Mouse (Mus musculus): ENCODE results near the gene Mapk1.
A peak's percentile ranks its signal among the peaks of the same experiment; 100 is the strongest.

Mapk1 gene

DNA sequence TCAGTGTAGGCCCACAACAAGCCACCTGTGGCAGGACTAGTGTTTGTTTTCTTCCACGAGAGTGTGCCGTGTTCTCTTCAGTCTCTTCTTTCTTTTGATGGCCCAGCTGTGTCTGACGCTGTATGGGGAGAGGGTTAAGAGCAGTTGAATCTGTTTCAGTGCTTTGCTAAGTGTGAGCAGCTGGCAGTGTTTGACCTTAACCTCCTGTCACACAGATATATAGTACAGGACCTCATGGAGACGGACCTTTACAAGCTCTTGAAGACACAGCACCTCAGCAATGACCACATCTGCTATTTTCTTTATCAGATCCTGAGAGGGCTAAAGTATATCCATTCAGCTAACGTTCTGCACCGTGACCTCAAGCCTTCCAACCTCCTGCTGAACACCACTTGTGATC is 34.9 kb downstream of the Mapk1 start:
- no peak for DNase-seq

DNA sequence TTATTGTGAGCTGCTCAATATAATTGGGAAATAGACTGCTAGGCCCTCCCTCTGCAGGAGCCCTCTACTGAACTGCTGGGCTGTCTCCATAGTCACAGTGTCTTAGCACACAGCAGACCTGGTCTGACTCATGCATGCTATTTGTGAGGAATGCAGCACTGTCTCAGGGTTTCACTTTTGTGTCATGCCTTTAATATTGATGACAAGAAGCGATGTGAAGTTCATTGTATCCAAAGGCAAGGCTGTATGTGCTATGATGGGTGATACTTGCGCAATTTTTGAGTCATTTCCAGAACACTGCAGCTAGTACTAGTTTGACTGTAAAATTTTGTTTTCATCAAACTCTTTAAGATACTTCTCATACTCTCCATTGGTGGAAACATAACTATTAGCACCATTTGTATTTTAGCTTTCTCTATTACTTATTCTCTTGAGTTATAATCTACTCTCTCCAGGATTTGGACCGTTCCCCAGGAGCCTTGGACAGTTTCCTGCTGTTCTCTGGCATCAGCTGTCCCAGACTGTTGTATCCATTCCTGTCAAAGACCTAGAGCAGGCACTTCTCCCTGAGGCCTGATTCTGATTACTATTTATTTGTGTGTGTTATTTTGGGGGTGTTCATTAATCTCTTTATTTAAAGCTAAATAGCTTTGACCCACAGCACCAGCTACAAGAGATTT is 41.4 kb downstream of the Mapk1 start:
- peak; percentile 29 for DNase-seq

DNA sequence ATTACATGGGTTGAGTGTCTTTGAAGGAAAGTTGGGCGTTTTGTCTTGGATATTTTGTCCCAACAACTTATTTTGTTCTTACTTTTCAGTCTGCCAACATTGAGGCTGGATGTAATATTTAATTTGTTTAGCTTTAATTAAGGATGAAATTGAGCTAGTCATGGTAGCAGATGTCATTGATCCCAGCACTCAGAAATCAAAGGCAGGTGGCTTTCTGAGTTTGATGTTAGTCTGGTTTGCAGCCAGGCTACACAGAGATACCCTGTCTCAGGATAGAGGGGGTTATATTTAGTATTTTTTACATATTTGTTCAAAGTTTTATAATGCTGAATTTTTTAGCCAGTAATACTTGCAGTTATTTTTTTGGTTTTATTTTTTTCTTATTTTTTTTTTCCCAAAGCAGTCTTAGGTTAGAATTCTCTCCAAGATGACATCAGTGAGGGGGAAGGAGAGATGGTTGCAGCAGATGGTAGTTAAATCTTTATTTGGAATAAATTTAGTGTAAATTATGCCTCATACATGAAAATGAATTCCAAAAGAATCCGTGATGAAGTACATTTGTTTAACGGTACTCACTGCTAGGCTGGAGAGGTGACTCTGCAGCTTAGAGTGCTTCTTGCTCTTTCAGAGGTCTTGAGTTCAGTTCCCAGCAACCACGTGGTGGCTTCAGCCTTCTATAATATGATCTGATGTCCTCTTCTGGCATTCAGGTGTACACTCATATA is 47.0 kb downstream of the Mapk1 start:
- DNase-seq = no peak

DNA sequence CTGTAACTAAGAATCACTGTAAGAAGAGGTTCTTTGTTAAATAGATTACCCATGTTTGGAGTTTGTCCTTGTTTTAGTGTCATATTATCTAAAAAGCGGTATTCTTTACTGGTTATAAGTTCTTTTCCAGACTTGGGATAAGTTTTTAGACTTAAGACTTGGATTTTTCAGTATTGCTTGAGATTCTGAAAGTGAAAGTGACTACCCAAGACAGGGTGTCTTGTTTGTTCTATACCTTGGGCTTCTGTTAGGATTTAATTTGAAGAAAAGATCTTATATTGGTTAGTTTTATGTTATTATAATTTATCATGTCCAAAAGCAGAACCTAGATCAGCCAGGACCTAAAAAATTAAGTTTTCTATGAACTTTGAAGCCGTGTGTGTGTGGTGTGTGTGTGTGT is 50.6 kb downstream of the Mapk1 start:
- no peak for DNase-seq

GRCm38 (mm10) chr16:17040716-17041115 is 57.5 kb downstream of the Mapk1 start:
- no peak for DNase-seq

DNA sequence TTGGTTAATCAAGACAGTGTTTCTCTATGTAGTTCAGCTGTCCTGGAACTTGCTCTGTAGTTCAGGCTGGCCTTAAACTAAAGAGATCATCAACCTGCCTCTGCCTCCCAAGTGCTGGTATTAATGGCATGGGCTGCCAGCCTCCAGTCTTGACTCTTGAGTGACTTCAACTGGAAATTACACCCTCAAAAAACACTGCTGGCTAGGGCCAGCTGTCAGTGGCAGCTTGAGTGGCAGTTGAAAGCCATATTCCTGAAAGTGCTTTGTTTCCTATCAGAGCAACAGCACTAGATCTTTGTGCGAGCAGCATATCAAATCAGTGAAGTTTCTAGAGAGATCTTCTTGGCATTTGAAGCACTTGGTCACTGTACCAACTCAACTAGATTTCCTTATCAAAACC is 58.2 kb downstream of the Mapk1 start:
- DNase-seq = no peak

- DNase-seq = peak; percentile 35
These were observed 61.1 kb downstream of the Mapk1 start for GRCm38 (mm10) chr16:17044320-17044719.

DNA sequence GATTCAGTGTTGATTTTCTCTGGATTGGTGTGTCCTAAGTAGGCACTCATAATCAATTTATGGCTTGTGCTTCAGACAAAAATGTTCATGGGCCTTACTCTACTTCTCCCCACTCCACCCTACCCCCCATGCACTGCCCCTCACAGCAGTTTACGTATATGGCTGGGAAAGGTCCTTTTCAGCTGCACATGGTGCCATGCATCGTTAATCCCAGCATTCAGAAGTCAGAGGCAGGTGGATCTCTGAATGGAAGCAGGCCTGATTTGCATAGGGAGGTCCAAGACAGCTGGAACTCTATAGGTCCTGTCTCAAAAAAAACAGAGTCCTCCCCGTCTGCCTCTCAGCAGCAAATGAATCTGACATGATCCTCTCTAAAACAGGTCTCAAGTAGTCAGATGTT is 62.1 kb downstream of the Mapk1 start:
- no peak for DNase-seq

DNA sequence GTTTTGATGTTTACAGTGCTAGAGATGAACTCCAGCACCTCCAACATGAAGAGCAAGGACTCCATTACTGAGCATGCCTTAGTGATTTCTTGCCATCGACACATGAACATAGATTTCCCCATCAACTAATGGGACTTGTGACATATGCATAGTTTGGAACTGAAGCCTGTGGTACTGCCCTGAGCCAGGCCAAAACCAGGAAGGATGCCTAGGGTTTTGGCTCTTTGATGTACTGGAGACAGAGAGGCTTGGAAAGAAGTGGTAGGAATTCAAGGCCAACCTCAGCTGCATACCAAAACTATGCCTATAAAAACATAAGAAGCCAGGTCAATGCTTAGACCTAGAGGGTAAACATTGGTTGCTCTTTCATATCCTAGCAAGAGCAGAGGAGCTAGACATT is 66.7 kb downstream of the Mapk1 start:
- DNase-seq = no peak

DNA sequence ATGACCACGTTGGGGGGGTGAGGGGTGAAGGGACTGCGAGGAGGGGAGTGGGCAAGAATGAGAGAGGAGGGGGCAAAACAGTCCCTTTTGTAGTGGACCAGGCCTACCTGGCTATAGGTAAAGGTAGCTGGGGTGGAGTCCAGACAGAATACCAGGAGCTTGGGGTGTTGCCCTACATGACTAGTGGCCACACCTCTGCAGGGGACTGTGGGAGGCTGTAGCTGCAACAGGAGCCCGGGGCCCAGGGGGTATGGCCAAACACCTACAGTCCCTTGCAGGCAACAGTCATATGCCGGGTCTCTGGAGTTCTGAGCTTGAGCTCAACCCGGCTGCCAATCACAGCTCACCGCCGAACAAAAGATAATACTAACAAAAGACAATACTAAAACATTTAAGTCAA is 68.9 kb downstream of the Mapk1 start:
- DNase-seq = no peak

- DNase-seq = no peak
These were observed 70.7 kb downstream of the Mapk1 start for GRCm38 (mm10) chr16:17053903-17054302.

DNA sequence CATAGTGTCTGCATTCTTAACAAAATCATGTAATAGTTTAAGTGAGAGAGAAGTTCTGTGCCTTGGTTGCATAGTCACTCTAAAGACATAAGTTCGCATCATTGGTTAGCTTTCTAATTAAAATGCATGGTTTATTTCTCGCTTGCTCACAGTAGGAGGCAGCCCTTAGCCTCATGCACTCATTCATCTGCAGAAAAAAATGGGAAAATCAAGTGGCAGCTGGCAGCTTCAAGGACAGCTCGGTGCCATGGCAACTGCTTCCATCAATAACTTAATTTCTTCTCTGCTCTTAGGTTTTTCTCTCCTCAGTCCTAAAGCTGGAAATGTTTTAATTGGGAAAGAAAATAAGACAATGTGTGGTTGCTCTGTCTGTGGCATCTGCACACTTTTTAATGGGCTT is 72.4 kb downstream of the Mapk1 start:
- DNase-seq = no peak

DNA sequence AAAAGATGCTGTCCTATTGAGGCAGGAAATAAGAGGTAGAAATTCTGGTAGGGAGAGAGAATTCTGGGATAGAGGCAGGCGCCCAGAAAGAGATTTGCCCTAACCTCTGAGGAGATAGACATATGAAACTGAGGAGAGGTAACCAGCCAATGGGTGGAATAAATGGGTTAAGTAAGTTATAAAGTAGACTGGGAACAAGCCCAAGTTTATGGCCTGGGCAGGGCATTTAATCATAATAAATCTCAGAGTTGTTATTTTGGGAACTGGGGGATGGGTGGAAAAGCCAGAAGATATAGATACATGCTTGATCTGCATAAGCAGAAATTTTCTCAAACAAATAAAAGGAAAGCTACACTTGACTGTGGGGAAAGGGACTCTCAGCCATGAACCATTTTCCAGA is 79.2 kb downstream of the Mapk1 start:
- no peak for DNase-seq

DNA sequence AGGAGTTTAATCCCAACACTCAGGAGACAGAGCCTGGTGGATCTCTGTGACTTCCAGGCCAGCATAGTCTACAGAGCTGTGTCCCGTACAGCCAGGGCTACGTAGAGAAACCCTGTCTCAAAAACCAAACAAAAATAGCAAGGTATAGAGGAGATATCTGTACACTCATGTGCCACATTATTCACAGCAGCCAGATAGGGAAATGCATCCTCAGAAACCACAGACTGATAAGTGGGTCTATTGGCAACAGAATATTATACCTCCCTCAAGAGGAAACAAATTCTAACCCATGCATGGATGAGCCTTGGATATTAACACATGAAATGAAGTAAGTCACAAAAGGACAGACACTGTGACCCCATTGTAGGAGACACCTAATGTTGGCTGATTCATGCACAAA is 84.4 kb downstream of the Mapk1 start:
- DNase-seq = no peak

- DNase-seq = peak; percentile 80
These were observed 86.6 kb downstream of the Mapk1 start, which contains the start of gene Ypel1 for GRCm38 (mm10) chr16:17069511-17070443. Gene Ypel1 (plus strand): TSS chr16:17069696.

DNA sequence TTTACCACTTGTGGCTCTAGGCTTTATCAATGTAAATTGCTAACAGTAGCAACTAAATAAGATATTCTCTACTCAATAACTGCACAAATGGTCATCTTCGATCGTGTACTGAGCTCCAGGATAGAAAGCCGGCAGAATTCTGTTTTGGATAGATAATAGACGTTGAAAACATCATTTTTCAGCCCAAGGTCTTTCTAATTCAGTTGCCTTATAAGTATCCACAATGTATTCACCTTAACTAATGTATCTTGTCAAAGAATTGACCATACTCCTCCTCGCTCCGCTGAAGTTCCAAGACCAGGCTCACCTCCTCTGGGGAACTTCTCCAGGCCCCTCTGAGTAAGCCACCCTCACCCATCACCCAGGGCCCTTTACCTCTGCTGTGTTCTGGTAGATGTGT is 87.5 kb downstream of the Mapk1 start:
- no peak for DNase-seq

GRCm38 (mm10) chr16:17073000-17073399 is 89.8 kb downstream of the Mapk1 start:
- DNase-seq = no peak

- DNase-seq = no peak
These were observed 93.1 kb downstream of the Mapk1 start for GRCm38 (mm10) chr16:17076301-17076700.

DNA sequence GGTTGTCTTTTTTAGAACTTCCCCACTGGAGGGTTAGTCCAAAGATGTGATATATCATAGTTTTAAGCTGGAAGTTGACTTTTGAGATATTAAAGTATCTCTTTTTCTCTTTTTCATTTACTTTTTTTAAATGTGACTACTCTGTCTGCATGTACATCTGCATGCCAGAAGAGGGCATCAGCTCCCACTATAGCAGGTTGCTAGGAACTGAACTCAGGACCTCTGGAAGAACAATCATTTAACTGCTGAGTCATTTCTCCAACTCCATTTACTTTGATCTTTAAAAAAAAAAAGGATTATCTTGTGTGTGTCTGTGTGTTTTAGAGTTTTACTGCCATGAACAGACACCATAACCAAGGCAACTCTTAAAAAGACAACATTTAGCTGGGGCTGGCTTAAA is 93.7 kb downstream of the Mapk1 start:
- DNase-seq = no peak

DNA sequence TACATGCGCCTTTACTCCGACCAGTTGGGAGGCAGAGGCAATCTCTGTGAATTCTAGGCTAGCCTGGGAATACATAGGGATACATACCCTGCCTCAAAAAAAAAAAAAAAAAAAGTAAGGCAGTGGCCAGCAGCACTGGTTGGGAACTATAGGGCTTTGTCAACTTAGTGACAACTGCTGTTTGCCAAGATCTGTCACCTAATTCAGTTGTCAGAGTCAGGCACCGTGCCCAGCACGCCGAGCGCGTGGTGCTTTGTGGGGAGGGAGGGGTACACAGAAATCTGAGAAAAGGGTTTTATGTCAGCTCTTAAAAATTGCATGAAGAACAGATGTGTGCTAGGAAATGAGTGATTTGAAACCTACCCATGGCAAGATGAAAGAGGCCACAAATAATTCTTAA is 94.9 kb downstream of the Mapk1 start:
- no peak for DNase-seq

DNA sequence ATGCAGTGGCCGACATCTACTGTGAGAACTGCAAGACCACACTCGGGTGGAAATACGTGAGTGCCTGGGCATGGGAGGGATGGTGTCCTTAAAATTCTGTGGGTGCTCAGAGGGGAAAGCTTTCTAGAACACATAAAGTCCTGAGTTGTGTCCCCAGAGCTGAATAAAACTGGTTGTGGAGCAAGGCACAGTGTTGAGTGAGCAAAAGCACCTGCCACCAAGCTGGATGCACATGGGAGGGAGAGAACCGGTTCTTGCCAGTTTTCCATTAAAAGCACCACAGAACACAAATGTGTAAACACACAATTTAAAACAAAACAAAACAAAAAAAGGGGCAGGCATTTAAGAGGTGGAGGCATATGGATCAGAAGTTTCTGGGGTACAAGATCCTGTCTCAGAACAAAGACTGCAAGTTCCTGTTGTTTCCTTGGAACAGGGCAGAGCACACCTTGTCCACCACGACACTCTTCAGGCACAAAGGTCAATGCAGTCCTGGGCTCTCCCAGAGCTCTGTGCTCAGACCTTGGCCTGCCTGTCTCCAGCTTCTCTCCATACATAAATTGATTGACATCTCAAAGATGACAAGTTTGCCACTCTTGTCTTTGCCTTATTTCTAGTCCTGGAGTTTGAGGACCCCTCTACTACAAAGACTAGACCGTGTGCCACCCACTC is 99.1 kb downstream of the Mapk1 start:
- no peak for DNase-seq

GRCm38 (mm10) chr16:17085636-17086035 is 102.5 kb downstream of the Mapk1 start:
- no peak for DNase-seq

DNA sequence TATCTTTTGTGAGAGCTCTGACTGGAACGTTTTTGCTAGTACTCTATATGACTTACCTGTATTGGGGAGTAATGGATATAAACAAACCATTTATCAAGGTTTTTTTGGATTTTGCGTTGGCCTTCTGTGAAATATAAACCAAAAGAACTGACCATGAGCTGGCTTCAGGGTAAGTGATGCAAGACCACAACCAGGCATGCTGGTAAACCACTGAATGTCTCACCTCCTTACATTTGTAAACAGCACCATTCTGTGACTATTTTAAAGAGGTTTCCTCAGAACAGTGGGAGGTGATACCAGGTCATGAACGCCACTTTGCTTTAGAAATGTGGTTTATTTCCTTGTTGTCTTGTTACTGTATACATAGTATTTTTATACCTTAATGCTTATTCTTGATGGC is 103.1 kb downstream of the Mapk1 start:
- DNase-seq = no peak

Data from cerebellum, adult 11-12 months (tissue).